Mouse (Mus musculus) midbrain, embryonic 12.5 days (tissue): ENCODE measurements around the gene Pih1d1. TPM values are rescaled to one million over a fixed set of nuclear protein-coding genes. Genes with fewer than 3 reads are reported as not detected.
A peak's percentile ranks its signal among the peaks of the same experiment; 100 is the strongest.
"Not testable (repeated sequence)": the region's sequence is repeated elsewhere in the genome, so short reads cannot be mapped to it uniquely, and the experiment has no call there.

Source experiments
- ATAC-seq: fragments of 200-750 bp; cut with Nextera tagmentation; 2 replicates; pipeline ENCODE4 v1.8.0; 2017; ENCODE audit warnings: low read depth, moderate TSS enrichment, moderate library complexity; ENCODE audit not compliant: low FRiP score
- H3K27ac ChIP-seq: fragments of 300-500 bp; sonication (generic); replicated peaks from 2 replicates; pipeline ENCODE4 v1.5.1; 2016; ENCODE audit warnings: mild to moderate bottlenecking
- H3K27me3 ChIP-seq: fragments of 300-500 bp; sonication (generic); 2 replicates; pipeline ENCODE4 v1.6.1; 2016; ENCODE audit warnings: mild to moderate bottlenecking
- H3K36me3 ChIP-seq: fragments of 300-500 bp; sonication (generic); 2 replicates; pipeline ENCODE4 v1.6.1; 2016
- H3K4me1 ChIP-seq: fragments of 300-500 bp; sonication (generic); 2 replicates; pipeline ENCODE4 v1.6.1; 2016
- H3K4me2 ChIP-seq: fragments of 300-500 bp; sonication (generic); replicated peaks from 2 replicates; pipeline ENCODE4 v1.6.1; 2016; ENCODE audit warnings: mild to moderate bottlenecking, moderate library complexity
- H3K4me3 ChIP-seq: fragments of 300-500 bp; sonication (generic); 2 replicates; pipeline ENCODE4 v1.5.1; 2016; ENCODE audit warnings: mild to moderate bottlenecking
- H3K9ac ChIP-seq: fragments of 300-500 bp; sonication (generic); replicated peaks from 2 replicates; pipeline ENCODE4 v1.6.1; 2016; ENCODE audit warnings: mild to moderate bottlenecking, moderate library complexity
- H3K9me3 ChIP-seq: fragments of 300-500 bp; sonication (generic); 2 replicates; pipeline ENCODE4 v1.6.1; 2016; ENCODE audit warnings: mild to moderate bottlenecking
- WGBS: fragments of 180-500 bp; shearing (Covaris S2); methylation state at CpG from one replicate; pipeline ENCODE4 v1.1.7; 2016; 5-methylcytosine and 5-hydroxymethylcytosine counted together
- polyA plus RNA-seq: library from polyadenylated mRNA; unstranded; fragments of >200 nt; fragmentation: Nextera tagmentation; extraction: Ambion mirVana; gene quantifications from 2 replicates; pipeline ENCODE4 v1.2.1, GENCODE M21; 2016

The Pih1d1 gene
- polyA plus RNA-seq, 1 experiment from 2014 or later: 103 TPM

DNA sequence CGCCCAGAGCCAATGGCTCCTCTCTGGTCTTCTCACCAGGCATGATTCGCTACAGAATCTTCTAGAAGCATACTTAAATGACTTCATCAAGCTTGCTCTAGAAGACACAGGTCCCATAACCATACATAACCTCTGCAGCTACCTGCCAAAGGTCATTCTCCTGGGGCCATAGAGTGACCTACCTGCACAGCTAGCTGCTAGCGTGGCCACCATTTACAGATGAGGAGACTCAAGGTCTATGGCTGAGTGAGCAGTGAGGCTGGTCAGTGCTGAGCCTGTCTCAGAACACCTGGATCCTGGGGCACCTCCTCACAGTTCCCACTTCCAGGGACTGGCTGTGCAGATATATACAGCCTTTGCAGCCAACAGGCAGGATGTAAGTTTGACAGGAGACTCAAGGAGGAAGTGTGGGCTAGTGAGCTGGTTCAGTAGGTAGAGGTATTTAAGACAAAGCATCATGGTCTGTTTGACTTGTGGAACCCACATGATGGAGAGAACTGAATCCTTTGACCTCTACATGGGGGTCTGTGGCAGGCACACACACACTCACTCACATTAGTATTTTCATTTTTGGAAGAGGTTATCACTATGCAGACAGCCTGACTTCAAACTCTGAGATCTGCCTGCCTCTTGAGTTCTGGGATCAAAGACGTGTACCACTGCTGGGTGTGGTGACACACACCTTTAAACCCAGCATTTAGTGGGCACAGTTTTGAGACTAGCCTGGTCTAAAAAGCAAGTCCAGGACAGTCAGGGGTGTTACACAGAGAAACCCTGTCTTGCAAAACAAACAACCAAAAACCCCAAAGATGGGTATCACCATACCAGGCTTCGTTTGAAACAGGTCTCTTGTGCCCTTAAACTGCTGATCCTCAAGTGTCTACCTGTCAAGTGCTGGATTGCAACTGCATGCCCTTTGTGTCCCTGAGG lies 34.1 kb upstream of the Pih1d1 start:
- Histone ChIP-seq H3K27me3 (no peaks in the 10 kb centered on the region), H3K4me3 (no peak overlapping the region), H3K27ac (no peak overlapping the region), H3K4me2 (no peak overlapping the region), H3K4me1 (peaks cover 27% of the 10 kb centered on the region), H3K9ac (no peak overlapping the region), H3K36me3 (peaks cover 57% of the 10 kb centered on the region), H3K9me3 (no peaks in the 10 kb centered on the region)
- WGBS: 82% methylated on average over 5 of the region's 5 CpGs
- ATAC-seq: no peak

DNA sequence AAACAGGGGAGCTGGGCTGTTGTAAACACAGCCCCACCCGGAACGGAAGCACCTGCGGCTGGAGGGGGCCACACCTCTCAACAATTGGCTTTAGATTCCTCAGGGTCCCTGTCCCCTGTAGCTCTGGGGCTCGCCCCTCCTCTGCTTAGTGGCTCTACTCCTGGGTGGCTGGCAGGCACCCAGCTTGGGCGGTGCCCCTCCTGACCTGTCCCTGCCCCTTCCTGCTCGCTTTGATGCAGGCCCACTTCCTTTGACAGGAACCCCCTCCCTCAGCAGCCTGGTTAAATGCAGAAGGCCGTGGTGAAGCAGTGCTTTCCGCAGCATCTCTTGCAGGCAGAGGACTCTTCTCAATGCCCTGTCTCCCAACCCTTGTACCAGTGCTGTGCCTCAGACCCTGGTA lies 32.7 kb upstream of the Pih1d1 start:
- Histone ChIP-seq H3K9ac (no peak overlapping the region), H3K4me2 (no peak overlapping the region), H3K36me3 (peaks cover 71% of the 10 kb centered on the region), H3K27me3 (no peaks in the 10 kb centered on the region), H3K4me1 (peaks cover 38% of the 10 kb centered on the region), H3K4me3 (0 out of 2 replicates have a peak overlapping the region, but pooled peaks have one; percentile 9), H3K27ac (no peak overlapping the region), H3K9me3 (no peaks in the 10 kb centered on the region)
- 81% methylated on average over 8 of the region's 8 CpGs for WGBS
- no peak for ATAC-seq

DNA sequence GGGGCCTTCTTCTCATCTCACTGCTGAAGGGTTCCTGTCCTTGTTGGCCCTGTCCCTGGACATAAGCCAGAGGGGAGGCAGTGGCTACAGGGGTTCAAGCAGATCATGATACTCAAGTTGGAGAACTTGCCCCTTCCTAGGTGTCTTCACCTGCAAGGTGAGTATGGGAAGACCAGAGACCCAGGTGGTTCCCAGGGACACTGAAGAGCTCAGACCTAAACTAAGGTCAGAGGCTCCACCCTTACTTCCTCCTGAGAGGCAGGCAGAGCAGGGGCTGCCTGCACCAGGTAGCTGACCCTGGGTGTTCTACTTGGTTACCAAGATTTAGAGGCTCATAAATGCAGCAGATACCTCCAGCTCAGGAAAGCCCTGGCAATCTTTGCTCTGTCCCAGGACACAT lies 32.1 kb upstream of the Pih1d1 start:
- Histone ChIP-seq H3K4me2 (no peak overlapping the region), H3K9me3 (no peaks in the 10 kb centered on the region), H3K27ac (no peak overlapping the region), H3K4me1 (peaks cover 43% of the 10 kb centered on the region), H3K36me3 (peaks cover 76% of the 10 kb centered on the region), H3K4me3 (0 out of 2 replicates have a peak overlapping the region, but pooled peaks have one; percentile 9), H3K9ac (no peak overlapping the region), H3K27me3 (no peaks in the 10 kb centered on the region)
- ATAC-seq: no peak

DNA sequence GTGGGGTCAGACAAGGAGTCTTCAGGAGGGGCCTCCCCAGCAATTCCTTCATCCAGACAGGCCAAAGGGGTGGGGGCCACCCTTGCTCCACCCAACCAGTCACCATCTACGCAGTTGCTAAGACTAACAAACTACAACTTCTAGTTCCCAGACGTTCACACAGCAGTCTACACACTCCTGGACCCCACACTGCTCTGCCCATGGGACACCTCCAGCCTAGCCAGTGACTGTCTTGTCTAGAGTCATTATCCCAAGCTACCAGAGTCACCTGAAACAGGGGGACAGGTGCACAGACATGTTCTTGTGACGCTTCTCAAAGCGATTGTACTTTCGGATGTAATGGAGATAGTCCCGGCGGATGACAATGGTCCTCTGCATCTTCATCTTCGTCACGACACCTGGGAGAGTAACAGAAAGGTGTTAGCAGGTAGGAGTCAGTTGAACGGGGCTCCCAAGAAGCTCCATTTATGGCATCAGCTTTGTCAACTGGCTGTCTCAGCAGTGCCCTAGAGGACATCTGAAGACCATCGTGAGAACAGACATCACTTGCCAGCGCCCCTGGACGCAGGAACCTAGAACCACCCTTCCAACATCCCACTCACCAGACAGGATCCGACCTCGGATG lies 31.4 kb upstream of the Pih1d1 start:
- Histone ChIP-seq H3K4me1 (peaks cover 50% of the 10 kb centered on the region), H3K27ac (peak overlapping the region; percentile 81; the same call in 1 of the 2 replicates)
- 88% methylated on average over 15 of the region's 15 CpGs for WGBS

DNA sequence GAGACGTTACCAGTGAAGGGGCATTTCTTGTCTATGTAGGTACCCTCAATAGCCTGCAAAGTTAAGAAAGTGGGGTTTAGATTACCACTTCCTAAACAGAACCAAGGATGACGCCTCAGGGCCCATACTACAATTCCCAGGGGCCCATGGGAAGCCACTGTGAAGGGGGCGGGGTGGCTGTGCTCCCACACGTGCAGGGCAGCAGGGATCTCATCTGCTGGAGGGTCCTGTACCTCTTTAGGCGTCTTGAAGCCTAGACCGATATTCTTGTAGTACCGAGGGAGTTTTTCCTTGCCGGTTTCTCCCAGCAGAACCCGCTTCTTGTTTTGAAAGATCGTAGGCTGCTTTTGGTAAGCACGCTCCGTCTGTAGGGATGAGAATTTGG lies 30.9 kb upstream of the Pih1d1 start:
- Histone ChIP-seq H3K4me2 (peak overlapping the region; percentile 86), H3K4me3 (peak overlapping the region; percentile 88), H3K27ac (peak overlapping the region; percentile 81), H3K9ac (peak overlapping the region; percentile 97), H3K4me1 (peaks cover 51% of the 10 kb centered on the region), H3K36me3 (peaks cover 74% of the 10 kb centered on the region), H3K9me3 (no peaks in the 10 kb centered on the region), H3K27me3 (no peaks in the 10 kb centered on the region)
- 23% methylated on average over 12 of the region's 12 CpGs for WGBS
- no peak for ATAC-seq

More for the DNA sequence above, 31.4 kb upstream of the Pih1d1 start:
- no peak for ATAC-seq
- Histone ChIP-seq H3K36me3 (peaks cover 79% of the 10 kb centered on the region), H3K4me3 (peak overlapping the region; percentile 88), H3K27me3 (no peaks in the 10 kb centered on the region), H3K9ac (peak overlapping the region; percentile 97), H3K9me3 (no peaks in the 10 kb centered on the region), H3K4me2 (peak overlapping the region; percentile 86)

DNA sequence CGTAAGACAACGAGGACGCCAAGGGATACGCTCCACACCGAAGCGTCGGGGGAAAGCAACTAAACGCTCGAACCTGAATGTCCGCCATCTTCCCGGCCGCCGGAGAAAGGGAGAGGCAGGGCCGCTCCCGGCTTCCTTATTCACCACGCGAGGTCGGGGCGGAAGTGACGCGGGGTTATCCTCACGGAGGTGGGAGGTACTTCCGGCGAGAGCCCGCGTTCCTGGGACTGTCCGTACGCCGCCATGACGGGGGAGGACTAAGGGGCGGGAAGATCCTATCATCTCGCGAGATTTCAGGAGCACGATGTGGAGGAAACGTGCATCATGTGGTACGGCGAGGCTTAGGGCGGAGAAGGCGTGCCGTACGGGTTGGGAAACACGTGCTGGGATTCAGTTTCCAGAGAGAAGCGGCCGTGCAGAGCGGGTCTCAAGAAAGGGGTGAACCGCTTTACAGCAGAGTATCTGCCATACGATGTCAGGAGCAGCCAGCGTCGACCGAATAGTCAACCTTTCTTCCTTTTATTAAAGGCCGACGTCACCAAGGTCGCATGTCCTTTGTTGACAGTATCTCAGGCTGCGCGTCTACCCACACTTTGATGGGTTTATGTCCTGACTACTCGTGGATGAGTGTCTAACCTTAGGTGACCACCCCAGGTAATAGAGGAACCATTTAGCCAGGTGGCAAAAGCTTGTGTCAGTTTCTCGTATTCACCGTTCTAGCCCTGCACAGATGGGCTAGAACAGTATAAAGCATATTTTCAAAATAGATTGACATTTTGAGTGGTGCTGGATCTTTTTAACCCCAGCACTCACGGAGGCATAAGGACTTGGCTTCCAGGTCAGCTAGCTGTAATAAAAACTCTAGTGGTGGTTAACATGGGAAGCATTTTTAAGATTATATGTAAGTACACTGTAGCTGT lies 29.6 kb upstream of the Pih1d1 start, which contains the start of gene Rps11:
Rps11 (minus strand) TSS at position 216 of the 920 bp plus-strand sequence.
- Histone ChIP-seq H3K4me3 (peak within 1 kb of the TSS; percentile 88), H3K27me3 (no peaks in the 10 kb centered on the region), H3K9ac (peak within 1 kb of the TSS; percentile 97), H3K4me2 (peak within 1 kb of the TSS; percentile 86), H3K36me3 (peaks cover 65% of the 10 kb centered on the region), H3K4me1 (peaks cover 54% of the 10 kb centered on the region), H3K9me3 (no peaks in the 10 kb centered on the region), H3K27ac (peak within 1 kb of the TSS; percentile 85)
- WGBS: under 1% methylated on average over 59 of the region's 59 CpGs
- peak; percentile 80 for ATAC-seq

DNA sequence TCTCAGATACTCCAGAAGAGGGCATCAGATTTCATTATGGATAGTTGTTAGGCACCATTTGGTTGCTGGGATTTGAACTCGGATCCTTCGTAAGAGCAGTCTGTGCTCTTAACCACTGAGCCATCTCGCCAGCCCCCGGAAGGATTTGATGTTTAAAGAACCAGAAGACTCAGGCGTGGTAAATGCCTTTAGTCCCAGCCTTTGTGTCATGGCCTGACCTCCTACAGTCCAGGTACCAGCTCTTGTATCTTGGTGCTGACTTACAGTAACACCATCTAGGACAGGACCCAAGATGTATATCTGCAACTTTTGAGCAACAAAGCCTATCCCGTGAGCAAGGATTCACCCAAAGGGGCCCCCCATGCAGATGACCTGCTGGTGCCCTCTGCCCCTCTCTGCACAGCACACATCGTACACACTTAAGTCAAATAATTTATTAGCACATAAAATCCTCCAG lies 28.9 kb upstream of the Pih1d1 start:
- H3K27me3 ChIP-seq: no peaks in the 10 kb centered on the region
- H3K4me2 ChIP-seq: peak overlapping the region; percentile 50
- H3K27ac ChIP-seq: peak overlapping the region; percentile 85
- peaks cover 58% of the 10 kb centered on the region for H3K36me3 ChIP-seq
- no peaks in the 10 kb centered on the region for H3K9me3 ChIP-seq
- H3K9ac ChIP-seq: peak overlapping the region; percentile 55
- peak overlapping the region; percentile 88; the same call in 1 of the 2 replicates for H3K4me3 ChIP-seq
- H3K4me1 ChIP-seq: peaks cover 59% of the 10 kb centered on the region
- 21% methylated on average over 7 of the region's 7 CpGs for WGBS
- ATAC-seq: no peak

DNA sequence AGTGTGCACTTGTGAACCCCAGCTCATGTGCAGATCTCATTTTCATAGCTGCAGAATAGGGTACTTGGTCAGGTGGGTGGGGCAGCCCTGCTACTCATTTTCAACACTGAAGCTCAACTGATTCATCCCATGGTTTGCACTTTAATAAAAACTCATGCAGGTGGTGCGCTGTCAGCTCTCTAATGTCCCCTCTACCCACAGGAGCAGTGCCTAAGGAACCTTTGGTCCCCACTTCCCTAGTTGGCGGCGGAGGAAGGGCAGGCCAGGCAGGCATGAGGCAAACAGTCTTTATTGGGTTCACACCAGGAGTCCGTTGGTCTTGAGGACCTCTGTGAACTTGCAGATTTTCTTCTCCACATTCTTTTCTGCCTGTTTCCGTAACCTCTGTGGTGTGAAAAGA lies 28.5 kb upstream of the Pih1d1 start:
- H3K9ac ChIP-seq: peak overlapping the region; percentile 55; the same call in 1 of the 2 replicates
- H3K27ac ChIP-seq: peak overlapping the region; percentile 85
- H3K9me3 ChIP-seq, H3K27me3 ChIP-seq, H3K4me3 ChIP-seq, H3K4me2 ChIP-seq, ATAC-seq: not testable (repeated sequence)
- H3K36me3 ChIP-seq: peaks cover 53% of the 10 kb centered on the region
- H3K4me1 ChIP-seq: peaks cover 59% of the 10 kb centered on the region
- 61% methylated on average over 5 of the region's 5 CpGs for WGBS

DNA sequence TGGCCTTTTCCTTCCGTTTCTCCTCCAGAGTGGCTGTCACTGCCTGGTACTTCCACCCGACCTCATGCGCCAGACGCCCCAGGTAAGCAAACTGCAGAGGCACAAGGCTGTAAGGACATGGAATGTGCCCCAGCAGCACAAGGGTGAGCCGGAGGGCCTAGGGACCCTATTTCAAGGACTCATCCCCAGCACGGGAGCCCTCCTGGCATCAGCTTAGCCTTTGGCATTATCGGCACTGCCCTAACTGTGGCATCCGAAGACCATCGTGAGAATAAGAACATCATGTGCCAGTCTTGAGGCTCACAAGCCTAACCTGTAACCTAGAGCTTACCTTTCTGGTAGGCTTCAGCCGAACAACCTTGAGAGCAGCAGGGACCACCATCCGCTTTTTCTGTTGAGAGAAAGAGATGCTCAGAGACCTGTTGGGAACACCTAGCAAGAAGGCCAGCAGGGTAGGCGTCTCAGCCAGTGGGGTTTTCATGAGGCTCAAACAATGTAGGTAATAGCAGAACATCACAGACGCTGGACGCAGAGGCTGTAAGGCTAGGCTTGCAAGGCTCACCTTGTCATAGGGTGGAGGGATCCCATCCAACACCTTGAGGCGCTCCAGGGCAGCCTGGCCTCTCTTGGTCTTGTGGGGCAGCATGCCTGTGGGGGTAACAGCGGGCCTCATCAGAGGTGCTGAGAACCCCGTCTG lies 27.8 kb upstream of the Pih1d1 start:
- Histone ChIP-seq H3K9ac (peak overlapping the region; percentile 99), H3K4me1 (peaks cover 53% of the 10 kb centered on the region)
- 78% methylated on average over 17 of the region's 17 CpGs for WGBS

DNA sequence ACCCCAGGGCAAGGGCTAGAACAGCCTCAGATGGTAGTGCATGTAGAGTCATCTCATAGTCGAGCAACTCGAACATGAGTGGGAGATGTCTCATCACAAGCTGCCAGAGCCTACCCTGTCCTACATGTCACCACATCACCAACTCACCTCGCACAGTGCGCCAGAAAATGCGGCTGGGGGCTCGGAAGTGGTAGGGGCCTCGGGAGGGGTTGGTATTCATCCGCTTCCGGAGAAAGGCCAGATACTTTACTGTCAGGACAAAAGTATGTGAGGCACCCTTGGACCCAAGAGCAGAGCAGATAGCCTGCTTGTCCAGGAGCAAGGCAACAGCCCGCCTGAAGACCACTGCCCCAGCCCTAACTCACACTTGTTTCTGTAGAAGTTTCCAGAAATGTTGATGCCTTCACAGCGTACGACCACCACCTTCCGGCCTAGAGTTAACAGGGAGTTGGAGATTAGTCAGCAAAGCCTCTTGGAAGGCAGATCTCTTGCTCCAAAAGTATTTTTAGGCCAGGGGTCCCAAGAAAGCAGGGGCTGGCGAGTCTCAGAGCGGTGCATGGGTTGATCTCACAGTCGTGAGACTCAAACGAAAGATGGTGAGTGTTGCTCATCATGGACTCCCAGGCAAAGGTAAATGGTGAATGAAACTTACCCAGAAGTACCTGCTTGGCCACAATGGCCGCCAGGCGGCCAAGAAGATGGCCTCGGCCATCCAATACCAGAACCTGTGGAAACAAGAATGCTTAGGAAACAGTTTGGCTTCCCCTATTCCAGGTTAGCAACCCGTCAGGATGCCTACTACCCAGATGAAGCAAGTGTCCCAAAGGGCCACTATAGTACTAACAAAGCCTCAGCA lies 27.0 kb upstream of the Pih1d1 start:
- WGBS: 51% methylated on average over 21 of the region's 21 CpGs
- Histone ChIP-seq H3K36me3 (peaks cover 39% of the 10 kb centered on the region), H3K9me3 (no peaks in the 10 kb centered on the region), H3K27me3 (no peaks in the 10 kb centered on the region), H3K9ac (peak overlapping the region; percentile 99), H3K4me3 (peak overlapping the region; percentile 94), H3K4me1 (peaks cover 51% of the 10 kb centered on the region), H3K27ac (peak overlapping the region; percentile 90), H3K4me2 (peak overlapping the region; percentile 94)
- ATAC-seq: no peak

More for the DNA sequence above, 27.8 kb upstream of the Pih1d1 start:
- Histone ChIP-seq H3K27me3 (no peaks in the 10 kb centered on the region), H3K9me3 (no peaks in the 10 kb centered on the region), H3K36me3 (peaks cover 46% of the 10 kb centered on the region), H3K27ac (peak overlapping the region; percentile 90), H3K4me2 (peak overlapping the region; percentile 94), H3K4me3 (peak overlapping the region; percentile 94)
- ATAC-seq: no peak
